Mouse (Mus musculus) intestine, embryonic 15.5 days (tissue): ENCODE data around the gene Csnk1g2. TPM values are rescaled to one million over a fixed set of nuclear protein-coding genes. Genes with fewer than 3 reads are reported as not detected.
A peak's percentile ranks its signal among the peaks of the same experiment; 100 is the strongest.

ENCODE experiments used
- ATAC-seq: fragments of 200-750 bp; cut with Nextera tagmentation; 2 replicates; pipeline ENCODE4 v1.8.0; 2017; ENCODE audit warnings: moderate TSS enrichment, moderate library complexity
- H3K27ac ChIP-seq: fragments of 300-500 bp; sonication (generic); 2 replicates; pipeline ENCODE4 v1.5.1; 2015; ENCODE audit warnings: mild to moderate bottlenecking, inconsistent platforms
- H3K27me3 ChIP-seq: fragments of 300-500 bp; sonication (generic); replicated peaks from 2 replicates; pipeline ENCODE4 v1.6.1; 2015; ENCODE audit warnings: inconsistent platforms
- H3K36me3 ChIP-seq: fragments of 300-500 bp; sonication (generic); 2 replicates; pipeline ENCODE4 v1.6.1; 2015; ENCODE audit warnings: inconsistent platforms
- H3K4me1 ChIP-seq: fragments of 300-500 bp; sonication (generic); replicated peaks from 2 replicates; pipeline ENCODE4 v1.6.1; 2015; ENCODE audit warnings: inconsistent platforms
- H3K4me2 ChIP-seq: fragments of 300-500 bp; sonication (generic); replicated peaks from 2 replicates; pipeline ENCODE4 v1.6.1; 2015; ENCODE audit warnings: mild to moderate bottlenecking, inconsistent platforms
- H3K4me3 ChIP-seq: fragments of 300-500 bp; sonication (generic); replicated peaks from 2 replicates; pipeline ENCODE4 v1.5.1; 2015; ENCODE audit warnings: inconsistent platforms
- H3K9ac ChIP-seq: fragments of 300-500 bp; sonication (generic); 2 replicates; pipeline ENCODE4 v1.6.1; 2015; ENCODE audit warnings: inconsistent platforms
- H3K9me3 ChIP-seq: fragments of 300-500 bp; sonication (generic); 2 replicates; pipeline ENCODE4 v1.6.1; 2016; ENCODE audit warnings: inconsistent platforms
- WGBS: fragments of 180-500 bp; shearing (Covaris S2); methylation state at CpG from one replicate; pipeline ENCODE4 v1.1.7; 2015; 5-methylcytosine and 5-hydroxymethylcytosine counted together
- polyA plus RNA-seq: library from polyadenylated mRNA; unstranded; fragments of >200 nt; fragmentation: Nextera tagmentation; extraction: Ambion mirVana; gene quantifications from 2 replicates; pipeline ENCODE4 v1.2.1, GENCODE M21; 2015

Gene Csnk1g2
- polyA plus RNA-seq, 1 experiment from 2014 or later, result 134 TPM

- no peak for ATAC-seq
- H3K4me1 ChIP-seq, result peaks cover 32% of the 10 kb centered on the region
- WGBS, result 36% methylated on average over 5 of the region's 5 CpGs
- no peaks in the 10 kb centered on the region for H3K27me3 ChIP-seq
- H3K36me3 ChIP-seq, result peaks cover 21% of the 10 kb centered on the region
- no peak overlapping the region for H3K4me3 ChIP-seq
- no peaks in the 10 kb centered on the region for H3K9me3 ChIP-seq
- no peak overlapping the region for H3K4me2 ChIP-seq
- no peak overlapping the region for H3K9ac ChIP-seq
- H3K27ac ChIP-seq, result no peak overlapping the region; the same call in none of the 2 replicates
These were observed 41.0 kb downstream of the Csnk1g2 start for GRCm38 (mm10) chr10:80663485-80664196.

GRCm38 (mm10) chr10:80664197-80665015 lies 41.8 kb downstream of the Csnk1g2 start:
- Histone ChIP-seq H3K9ac (peak overlapping the region; percentile 18; the same call in 1 of the 2 replicates), H3K4me2 (peak overlapping the region; percentile 45), H3K4me1 (peaks cover 30% of the 10 kb centered on the region), H3K27ac (peak overlapping the region; percentile 82), H3K27me3 (no peaks in the 10 kb centered on the region), H3K36me3 (peaks cover 28% of the 10 kb centered on the region), H3K9me3 (no peaks in the 10 kb centered on the region), H3K4me3 (no peak overlapping the region)
- WGBS, result 21% methylated on average over 16 of the region's 16 CpGs
- ATAC-seq, result peak; percentile 68

GRCm38 (mm10) chr10:80665016-80665380 lies 42.4 kb downstream of the Csnk1g2 start:
- no peak overlapping the region for H3K4me3 ChIP-seq
- no peaks in the 10 kb centered on the region for H3K27me3 ChIP-seq
- H3K4me2 ChIP-seq, result peak overlapping the region; percentile 45
- no peaks in the 10 kb centered on the region for H3K9me3 ChIP-seq
- 11% methylated on average over 10 of the region's 10 CpGs for WGBS
- peak overlapping the region; percentile 82 for H3K27ac ChIP-seq
- H3K4me1 ChIP-seq, result peaks cover 30% of the 10 kb centered on the region
- ATAC-seq, result peak; percentile 52
- H3K36me3 ChIP-seq, result peaks cover 34% of the 10 kb centered on the region
- H3K9ac ChIP-seq, result 0 out of 2 replicates have a peak overlapping the region, but pooled peaks have one; percentile 18

- H3K4me2 ChIP-seq, result no peak overlapping the region
- H3K9ac ChIP-seq, result no peak overlapping the region
These were observed 42.8 kb downstream of the Csnk1g2 start for GRCm38 (mm10) chr10:80665459-80665858.

GRCm38 (mm10) chr10:80665981-80666733 lies 43.5 kb downstream of the Csnk1g2 start:
- Histone ChIP-seq H3K4me3 (no peak overlapping the region), H3K4me1 (peaks cover 30% of the 10 kb centered on the region), H3K9ac (no peak overlapping the region), H3K9me3 (no peaks in the 10 kb centered on the region), H3K27ac (no peak overlapping the region), H3K27me3 (no peaks in the 10 kb centered on the region), H3K36me3 (peaks cover 43% of the 10 kb centered on the region), H3K4me2 (no peak overlapping the region)
- no peak for ATAC-seq
- WGBS, result 80% methylated on average over 10 of the region's 10 CpGs

More at GRCm38 (mm10) chr10:80665459-80665858, 42.8 kb downstream of the Csnk1g2 start:
- Histone ChIP-seq H3K9me3 (no peaks in the 10 kb centered on the region), H3K4me3 (no peak overlapping the region), H3K27me3 (no peaks in the 10 kb centered on the region), H3K36me3 (peaks cover 38% of the 10 kb centered on the region), H3K27ac (0 out of 2 replicates have a peak overlapping the region, but pooled peaks have one; percentile 82), H3K4me1 (peaks cover 30% of the 10 kb centered on the region)
- no peak for ATAC-seq
- 67% methylated on average over 4 of the region's 4 CpGs for WGBS

DNA sequence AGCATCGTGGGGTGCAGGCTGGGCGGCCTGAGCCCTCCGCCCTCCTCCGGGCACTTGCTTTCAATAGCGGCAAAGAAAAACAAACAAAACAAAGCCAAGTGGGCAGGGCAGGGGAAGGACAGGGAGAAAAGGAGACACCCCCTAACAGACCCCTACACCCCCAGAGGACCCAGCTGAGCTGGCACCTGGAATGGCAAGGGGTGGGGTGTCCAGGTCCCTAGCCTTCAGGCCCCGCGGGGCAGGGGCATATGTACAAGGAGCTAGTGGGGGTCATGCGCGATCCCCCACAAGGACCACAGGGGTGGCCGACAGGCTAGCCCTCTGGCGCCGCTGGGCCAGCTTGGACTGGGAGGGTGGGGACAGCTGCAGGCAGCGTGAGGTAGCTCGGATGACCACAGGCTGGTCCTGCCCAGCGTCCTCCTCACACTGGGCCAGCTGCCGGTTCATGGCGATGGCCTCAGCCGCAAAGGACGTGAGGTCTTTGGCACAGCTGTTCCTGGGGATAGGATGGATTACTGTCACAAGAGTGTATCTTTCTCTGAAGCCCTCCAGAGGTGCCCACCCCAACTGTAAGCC lies 44.3 kb downstream of the Csnk1g2 start:
- Histone ChIP-seq H3K36me3 (peaks cover 51% of the 10 kb centered on the region), H3K9me3 (no peaks in the 10 kb centered on the region), H3K27me3 (no peaks in the 10 kb centered on the region), H3K27ac (no peak overlapping the region), H3K9ac (no peak overlapping the region), H3K4me3 (no peak overlapping the region), H3K4me1 (peaks cover 31% of the 10 kb centered on the region), H3K4me2 (no peak overlapping the region)
- 82% methylated on average over 19 of the region's 19 CpGs for WGBS
- ATAC-seq, result no peak

- no peak overlapping the region for H3K9ac ChIP-seq
- H3K27ac ChIP-seq, result no peak overlapping the region
- ATAC-seq, result no peak
- 79% methylated on average over 11 of the region's 11 CpGs for WGBS
- no peaks in the 10 kb centered on the region for H3K27me3 ChIP-seq
- no peak overlapping the region for H3K4me3 ChIP-seq
- H3K9me3 ChIP-seq, result no peaks in the 10 kb centered on the region
- H3K4me2 ChIP-seq, result no peak overlapping the region
- H3K36me3 ChIP-seq, result peaks cover 54% of the 10 kb centered on the region
- H3K4me1 ChIP-seq, result peaks cover 40% of the 10 kb centered on the region
These were observed 46.0 kb downstream of the Csnk1g2 start for GRCm38 (mm10) chr10:80668614-80669013.

DNA sequence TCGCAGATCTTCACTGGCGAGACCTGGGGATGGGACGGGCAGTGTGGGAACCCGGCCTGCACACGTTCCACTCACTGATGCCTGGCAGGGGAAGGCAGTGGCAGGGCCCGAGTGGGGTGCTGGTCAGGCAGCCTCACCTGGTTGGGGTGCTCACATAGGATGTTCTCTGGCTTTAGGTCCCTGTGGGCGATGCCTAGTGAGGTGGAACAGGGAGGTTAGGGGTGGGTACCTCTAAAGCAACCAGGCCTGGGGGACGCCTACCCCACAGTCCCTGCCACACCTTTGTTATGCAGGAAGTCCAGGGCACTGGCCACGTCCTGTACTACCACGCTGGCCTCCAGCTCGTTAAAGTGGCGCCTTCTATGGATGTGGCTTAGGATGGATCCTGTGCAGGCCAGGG lies 46.4 kb downstream of the Csnk1g2 start:
- no peak overlapping the region for H3K9ac ChIP-seq
- H3K4me1 ChIP-seq, result peaks cover 40% of the 10 kb centered on the region
- no peak overlapping the region for H3K27ac ChIP-seq
- WGBS, result 89% methylated on average over 12 of the region's 12 CpGs
- H3K27me3 ChIP-seq, result no peaks in the 10 kb centered on the region
- H3K9me3 ChIP-seq, result no peaks in the 10 kb centered on the region
- no peak for ATAC-seq
- H3K36me3 ChIP-seq, result peaks cover 54% of the 10 kb centered on the region
- no peak overlapping the region for H3K4me3 ChIP-seq
- no peak overlapping the region for H3K4me2 ChIP-seq

- no peak overlapping the region for H3K9ac ChIP-seq
- H3K4me1 ChIP-seq, result peaks cover 41% of the 10 kb centered on the region
- no peak overlapping the region for H3K4me2 ChIP-seq
- 97% methylated on average over 7 of the region's 7 CpGs for WGBS
- H3K36me3 ChIP-seq, result peaks cover 54% of the 10 kb centered on the region
- no peaks in the 10 kb centered on the region for H3K9me3 ChIP-seq
- H3K4me3 ChIP-seq, result no peak overlapping the region
- no peak overlapping the region for H3K27ac ChIP-seq
- no peak for ATAC-seq
- H3K27me3 ChIP-seq, result no peaks in the 10 kb centered on the region
These were observed 47.3 kb downstream of the Csnk1g2 start for GRCm38 (mm10) chr10:80669737-80670485.

DNA sequence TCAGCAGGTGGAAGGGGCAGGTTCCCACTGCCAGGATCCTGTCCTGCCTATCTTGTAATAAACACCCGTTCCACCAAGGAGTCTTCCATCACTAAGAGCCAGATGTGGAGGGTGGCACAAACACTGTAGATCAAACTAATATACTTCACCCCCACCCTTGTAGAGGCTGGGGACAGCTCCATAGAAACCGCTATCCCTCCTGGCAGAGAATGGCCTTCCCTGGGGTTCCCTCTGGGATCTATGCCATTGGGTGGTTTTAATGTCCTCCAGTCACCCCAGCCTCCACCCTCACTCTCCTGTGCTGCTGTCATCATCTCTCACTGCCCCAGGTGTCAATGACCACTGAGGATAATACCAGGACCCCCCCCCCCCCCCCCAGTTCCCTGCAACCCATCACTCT lies 47.9 kb downstream of the Csnk1g2 start:
- 80% methylated on average over 2 of the region's 2 CpGs for WGBS
- no peak for ATAC-seq
- H3K36me3 ChIP-seq, result peaks cover 54% of the 10 kb centered on the region
- no peaks in the 10 kb centered on the region for H3K9me3 ChIP-seq
- H3K4me1 ChIP-seq, result peaks cover 36% of the 10 kb centered on the region
- H3K4me3 ChIP-seq, result no peak overlapping the region
- no peak overlapping the region for H3K27ac ChIP-seq
- no peaks in the 10 kb centered on the region for H3K27me3 ChIP-seq
- no peak overlapping the region for H3K9ac ChIP-seq
- no peak overlapping the region for H3K4me2 ChIP-seq

- peaks cover 54% of the 10 kb centered on the region for H3K36me3 ChIP-seq
- 86% methylated on average over 4 of the region's 4 CpGs for WGBS
- H3K27ac ChIP-seq, result no peak overlapping the region
- H3K4me3 ChIP-seq, result no peak overlapping the region
- H3K4me2 ChIP-seq, result no peak overlapping the region
- ATAC-seq, result no peak
- no peak overlapping the region for H3K9ac ChIP-seq
- no peaks in the 10 kb centered on the region for H3K9me3 ChIP-seq
- H3K27me3 ChIP-seq, result no peaks in the 10 kb centered on the region
- peaks cover 29% of the 10 kb centered on the region for H3K4me1 ChIP-seq
These were observed 48.6 kb downstream of the Csnk1g2 start for GRCm38 (mm10) chr10:80671251-80671650.
